Mouse (Mus musculus): ENCODE results near the gene Arhgap21. TPM values are rescaled to one million over a fixed set of nuclear protein-coding genes. Genes with fewer than 3 reads are reported as not detected.

Arhgap21 gene
- total RNA-seq, 2 experiments from 2014 or later = 210 to 310 TPM

DNA sequence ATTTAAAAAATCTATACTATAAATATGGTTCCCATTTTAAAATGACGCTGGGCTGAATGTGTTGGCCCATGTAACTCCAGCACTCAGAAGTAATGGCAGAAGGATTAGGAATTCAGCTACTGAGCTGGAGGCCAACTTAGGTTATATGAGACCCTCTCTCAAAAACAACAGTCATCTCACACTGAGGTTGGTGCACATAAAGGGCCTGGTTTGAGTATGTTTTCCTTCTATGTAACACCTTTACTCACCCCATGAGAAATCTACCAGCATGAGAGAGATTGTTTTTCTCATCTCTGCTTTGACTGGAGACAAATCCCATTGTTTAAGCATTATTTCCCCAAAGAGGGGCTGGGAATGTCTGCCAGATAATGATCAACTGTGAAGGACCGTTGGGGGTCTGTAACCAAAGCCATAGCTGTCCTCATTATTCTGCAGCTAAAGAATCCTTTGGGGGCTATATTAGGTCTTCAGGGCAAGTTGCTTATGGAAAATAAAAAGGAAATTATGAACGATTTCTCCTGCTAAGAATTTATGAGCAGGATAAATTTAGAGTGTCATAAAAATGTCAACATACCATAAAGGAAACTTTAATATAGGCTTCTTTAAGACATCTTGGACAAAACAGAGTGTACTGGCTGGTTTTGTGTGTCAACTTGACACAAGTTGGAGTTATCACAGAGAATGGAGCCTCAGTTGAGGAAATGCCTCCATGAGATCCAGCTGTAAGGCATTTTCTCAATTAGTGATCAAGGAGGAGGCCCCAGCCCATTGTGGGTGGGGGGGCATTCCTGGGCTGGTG lies 136.9 kb downstream of the Arhgap21 start:
- no peak for DNase-seq (ENCODE audit: low spot score in 2 of 2)
- intact Hi-C loops (cut with DNase I) = no loop called here

DNA sequence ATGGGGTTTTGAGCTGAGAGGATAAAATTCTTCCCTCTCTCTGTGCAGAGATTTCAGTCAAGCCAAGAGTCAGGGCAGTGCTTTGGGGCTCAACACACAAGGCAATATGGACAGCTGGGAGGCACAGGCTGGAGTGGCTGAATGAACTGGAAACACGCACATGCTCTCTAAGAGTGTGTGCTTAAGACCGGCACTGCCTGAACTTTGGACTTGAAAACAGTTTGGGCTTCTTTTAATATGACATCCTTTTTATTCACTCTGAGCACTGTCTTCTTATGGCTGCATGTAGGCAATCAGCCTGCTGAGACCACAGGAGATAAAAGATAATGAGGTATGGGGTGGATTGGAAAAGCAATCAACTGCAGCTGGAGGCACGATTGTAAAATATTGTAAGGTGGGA lies 137.8 kb downstream of the Arhgap21 start:
- DNase-seq (ENCODE audit: low spot score in 2 of 2) = no peak
- intact Hi-C loops (cut with DNase I) = no loop called here

DNA sequence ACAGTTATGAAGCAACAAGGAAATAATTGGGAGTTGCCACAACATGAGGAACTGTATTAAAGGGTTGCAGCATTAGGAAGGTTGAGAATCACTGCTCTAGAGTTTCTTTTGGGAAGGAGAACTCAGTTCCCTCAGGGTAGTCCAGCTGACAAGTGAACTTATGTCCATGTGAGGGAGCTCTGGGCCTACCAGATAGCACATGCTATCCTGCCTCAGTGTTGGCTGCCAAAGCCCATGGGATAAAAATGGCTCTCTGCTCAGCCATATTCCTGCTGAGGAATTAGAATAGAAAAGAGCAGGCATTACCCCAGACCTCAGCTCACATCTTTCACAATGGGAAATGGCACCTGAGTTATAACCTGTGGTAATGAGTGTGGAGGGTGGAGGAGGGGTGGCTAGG lies 142.4 kb downstream of the Arhgap21 start:
- intact Hi-C loops (cut with DNase I) = no loop called here
- DNase-seq (ENCODE audit: low spot score in 2 of 2) = no peak

DNA sequence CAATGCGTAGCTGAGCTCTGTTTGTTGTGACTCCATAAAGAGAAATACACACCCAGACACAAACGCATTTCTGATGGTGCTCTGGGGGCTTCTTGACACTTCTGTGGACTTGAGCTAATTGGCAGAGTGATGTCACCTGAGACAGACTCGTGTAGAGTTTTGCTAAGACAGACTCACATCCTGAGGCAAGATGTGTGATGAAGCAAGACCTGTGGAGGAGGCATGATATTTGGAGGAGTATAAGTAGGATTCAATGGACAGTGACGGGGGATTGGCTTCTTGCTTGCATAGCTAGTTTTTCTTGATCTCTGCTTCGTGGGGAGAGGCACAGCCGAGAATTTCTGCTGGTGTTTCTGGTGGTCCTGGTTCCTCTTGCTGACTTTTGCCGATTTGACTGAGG lies 150.5 kb downstream of the Arhgap21 start:
- no peak for DNase-seq (ENCODE audit: low spot score in 2 of 2)
- intact Hi-C loops (cut with DNase I) = no loop called here

DNA sequence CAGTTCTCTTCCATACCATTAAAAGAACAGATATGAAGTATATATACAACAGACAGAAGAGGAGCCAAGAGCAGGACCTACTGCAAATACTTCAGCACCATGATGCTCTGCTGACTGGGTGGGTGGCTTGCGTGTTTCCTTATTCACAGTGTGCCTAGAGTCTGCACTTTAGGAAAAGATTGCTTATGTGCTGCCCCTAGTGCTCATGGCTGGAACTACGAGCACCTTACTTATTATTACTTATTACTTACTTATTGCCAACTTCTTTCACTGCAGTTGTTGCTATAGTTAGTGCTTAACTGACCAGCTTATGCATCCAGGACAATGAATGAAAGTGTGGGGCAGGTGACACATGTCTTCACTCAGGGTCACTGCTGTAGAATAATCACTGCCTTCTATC lies 154.7 kb downstream of the Arhgap21 start:
- intact Hi-C loops (cut with DNase I) = no loop called here
- no peak for DNase-seq (ENCODE audit: low spot score in 2 of 2)

DNA sequence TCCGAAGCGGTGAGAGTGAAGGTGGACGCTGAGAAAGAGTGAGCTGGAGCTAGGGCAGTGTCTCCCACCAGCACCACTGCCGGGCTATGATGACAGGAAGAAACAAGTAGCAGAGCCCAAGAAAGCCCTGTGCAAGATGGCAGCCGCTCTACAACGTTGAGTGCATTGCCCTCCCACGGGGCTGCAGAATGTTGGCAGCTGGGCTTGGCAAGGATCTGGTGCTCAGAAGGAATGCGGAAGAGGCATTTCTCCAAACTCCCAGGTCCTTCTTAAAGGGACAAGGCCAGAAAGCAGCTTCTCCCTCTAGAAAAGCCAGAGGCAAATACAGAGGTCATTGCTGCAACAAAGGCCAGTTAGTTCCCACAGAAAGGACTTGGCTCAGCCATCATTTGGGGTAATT lies 157.2 kb downstream of the Arhgap21 start:
- DNase-seq (ENCODE audit: low spot score in 2 of 2) = no peak
- intact Hi-C loops (cut with DNase I) = no loop called here

DNA sequence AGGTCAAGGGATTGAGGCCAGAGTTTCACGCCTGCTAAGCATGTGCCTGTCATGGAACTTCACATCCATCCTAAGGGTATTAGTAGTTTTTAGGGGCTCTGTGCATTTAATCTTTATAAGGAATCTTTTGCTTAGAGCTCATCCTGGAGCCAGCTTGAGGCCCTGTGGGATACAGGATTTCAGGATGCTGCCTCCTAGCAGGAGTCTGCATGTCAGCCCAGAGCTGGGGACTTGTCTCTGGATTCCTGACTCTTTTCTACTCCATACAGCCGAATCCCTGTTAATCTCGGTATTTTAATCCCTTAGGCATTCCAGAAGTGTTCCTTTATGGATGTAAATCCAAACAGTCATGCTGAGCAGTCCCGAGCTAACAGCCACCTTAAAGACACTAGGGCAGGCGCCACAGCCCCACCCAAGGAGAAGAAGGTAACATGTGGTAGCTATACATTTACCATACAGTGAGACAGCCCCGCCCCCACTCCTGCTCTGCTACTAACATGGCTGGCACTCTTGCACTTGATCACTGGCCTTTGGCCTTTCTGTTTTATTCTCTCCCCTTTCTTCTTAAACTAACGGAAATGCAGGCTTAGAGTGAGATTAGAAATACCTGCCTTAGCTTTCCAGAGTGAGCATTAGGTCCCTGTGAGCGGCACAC lies 167.3 kb downstream of the Arhgap21 start:
- intact Hi-C loops (cut with DNase I) = no loop called here
- DNase-seq (ENCODE audit: low spot score in 2 of 2) = no peak

Other genes starting within 250 kb of the Arhgap21 start
- gene Enkur, start 236.5 kb upstream of the Arhgap21 start, total RNA-seq (2021) = 1 to 10 TPM; 3.4 TPM
- gene Thnsl1, start 236.8 kb upstream of the Arhgap21 start, total RNA-seq (2021) = 10 to 100 TPM; 17.4 to 22.3 TPM

Measured in left cerebral cortex, postnatal 36 days (tissue).